Mouse (Mus musculus) intestine, embryonic 15.5 days (tissue): ENCODE results near the gene Hadh. TPM values are rescaled to one million over a fixed set of nuclear protein-coding genes. Genes with fewer than 3 reads are reported as not detected.

ENCODE experiments used
- ATAC-seq: fragments of 200-750 bp; cut with Nextera tagmentation; 2 replicates; pipeline ENCODE4 v1.8.0; 2017; ENCODE audit warnings: moderate TSS enrichment, moderate library complexity
- H3K27ac ChIP-seq: fragments of 300-500 bp; sonication (generic); 2 replicates; pipeline ENCODE4 v1.5.1; 2015; ENCODE audit warnings: mild to moderate bottlenecking, inconsistent platforms
- H3K27me3 ChIP-seq: fragments of 300-500 bp; sonication (generic); replicated peaks from 2 replicates; pipeline ENCODE4 v1.6.1; 2015; ENCODE audit warnings: inconsistent platforms
- H3K36me3 ChIP-seq: fragments of 300-500 bp; sonication (generic); 2 replicates; pipeline ENCODE4 v1.6.1; 2015; ENCODE audit warnings: inconsistent platforms
- H3K4me1 ChIP-seq: fragments of 300-500 bp; sonication (generic); replicated peaks from 2 replicates; pipeline ENCODE4 v1.6.1; 2015; ENCODE audit warnings: inconsistent platforms
- H3K4me2 ChIP-seq: fragments of 300-500 bp; sonication (generic); replicated peaks from 2 replicates; pipeline ENCODE4 v1.6.1; 2015; ENCODE audit warnings: mild to moderate bottlenecking, inconsistent platforms
- H3K4me3 ChIP-seq: fragments of 300-500 bp; sonication (generic); replicated peaks from 2 replicates; pipeline ENCODE4 v1.5.1; 2015; ENCODE audit warnings: inconsistent platforms
- H3K9ac ChIP-seq: fragments of 300-500 bp; sonication (generic); 2 replicates; pipeline ENCODE4 v1.6.1; 2015; ENCODE audit warnings: inconsistent platforms
- H3K9me3 ChIP-seq: fragments of 300-500 bp; sonication (generic); 2 replicates; pipeline ENCODE4 v1.6.1; 2016; ENCODE audit warnings: inconsistent platforms
- WGBS: fragments of 180-500 bp; shearing (Covaris S2); methylation state at CpG from one replicate; pipeline ENCODE4 v1.1.7; 2015; 5-methylcytosine and 5-hydroxymethylcytosine counted together
- polyA plus RNA-seq: library from polyadenylated mRNA; unstranded; fragments of >200 nt; fragmentation: Nextera tagmentation; extraction: Ambion mirVana; gene quantifications from 2 replicates; pipeline ENCODE4 v1.2.1, GENCODE M21; 2015

Gene Hadh
- polyA plus RNA-seq, 1 experiment from 2014 or later, result 265 TPM

DNA sequence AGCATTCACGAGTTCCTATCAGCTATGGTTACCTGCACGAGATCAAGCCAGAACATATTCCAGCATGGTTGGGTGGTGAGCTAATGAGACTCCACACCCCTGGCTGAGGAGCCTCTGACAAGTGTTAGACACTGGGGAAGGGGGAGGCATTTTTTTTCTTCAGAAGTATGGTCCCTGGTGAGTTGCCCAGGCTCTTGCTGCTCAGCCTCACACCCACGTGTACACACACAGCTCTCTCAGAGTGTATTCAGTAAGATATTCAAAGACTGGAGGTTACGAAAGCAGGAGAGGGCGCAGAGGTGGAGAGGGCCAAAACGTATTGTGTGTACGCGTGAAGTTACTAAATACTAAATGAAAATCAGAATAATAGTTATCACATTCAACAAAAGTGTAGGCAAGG is 6.4 kb downstream of the Hadh start:
- Histone ChIP-seq H3K9ac (no peak overlapping the region), H3K27ac (no peak overlapping the region), H3K27me3 (no peaks in the 10 kb centered on the region), H3K9me3 (no peaks in the 10 kb centered on the region), H3K4me1 (peaks cover 14% of the 10 kb centered on the region), H3K4me3 (no peak overlapping the region), H3K4me2 (no peak overlapping the region), H3K36me3 (0 out of 2 replicates have a peak, but pooled peaks cover 8% of the 10 kb centered on the region)
- ATAC-seq, result no peak
- WGBS, result 84% methylated on average over 8 of the region's 8 CpGs

DNA sequence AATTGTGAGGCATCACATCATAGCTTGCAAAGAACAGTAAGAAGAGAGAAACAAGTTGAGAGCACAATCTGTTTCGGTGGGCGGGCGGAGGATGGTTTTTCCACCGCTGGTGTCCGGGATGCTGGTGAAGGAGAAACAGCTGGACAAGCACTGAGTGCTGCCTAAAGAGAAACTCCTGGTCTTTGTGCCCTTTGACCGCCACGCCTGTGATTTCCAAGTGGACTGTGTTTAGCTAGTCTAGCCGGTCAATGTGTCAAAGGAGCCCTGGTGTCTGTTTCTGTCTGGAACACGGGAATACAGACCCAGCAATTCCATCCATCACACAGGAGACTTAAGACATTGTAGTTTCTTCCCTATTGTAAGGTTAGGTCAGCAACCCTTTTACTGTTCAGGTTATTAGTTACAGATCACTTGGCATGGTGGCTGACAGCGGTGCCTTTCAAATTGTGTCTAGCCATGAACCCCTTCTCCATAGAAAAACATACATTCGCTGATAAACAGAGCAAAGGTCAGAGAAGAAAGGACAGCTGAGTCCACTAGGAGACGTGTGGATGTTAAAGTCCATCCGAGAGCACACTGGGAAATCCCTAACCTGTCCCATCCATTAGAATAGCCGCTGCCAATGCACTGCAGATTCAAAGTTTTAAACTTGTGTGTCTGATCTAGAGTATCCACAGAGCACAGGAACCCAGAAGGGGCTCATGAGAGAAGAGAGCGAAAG is 8.0 kb downstream of the Hadh start:
- H3K4me2 ChIP-seq, result no peak overlapping the region; the same call in 1 of the 2 replicates
- 64% methylated on average over 15 of the region's 15 CpGs for WGBS
- no peaks in the 10 kb centered on the region for H3K9me3 ChIP-seq
- H3K9ac ChIP-seq, result no peak overlapping the region
- H3K36me3 ChIP-seq, result 0 out of 2 replicates have a peak, but pooled peaks cover 8% of the 10 kb centered on the region
- H3K27ac ChIP-seq, result no peak overlapping the region
- H3K4me3 ChIP-seq, result no peak overlapping the region
- H3K27me3 ChIP-seq, result no peaks in the 10 kb centered on the region
- peak; percentile 46; the same call in 1 of the 2 replicates for ATAC-seq
- 0 out of 2 replicates have a peak, but pooled peaks cover 7% of the 10 kb centered on the region for H3K4me1 ChIP-seq

DNA sequence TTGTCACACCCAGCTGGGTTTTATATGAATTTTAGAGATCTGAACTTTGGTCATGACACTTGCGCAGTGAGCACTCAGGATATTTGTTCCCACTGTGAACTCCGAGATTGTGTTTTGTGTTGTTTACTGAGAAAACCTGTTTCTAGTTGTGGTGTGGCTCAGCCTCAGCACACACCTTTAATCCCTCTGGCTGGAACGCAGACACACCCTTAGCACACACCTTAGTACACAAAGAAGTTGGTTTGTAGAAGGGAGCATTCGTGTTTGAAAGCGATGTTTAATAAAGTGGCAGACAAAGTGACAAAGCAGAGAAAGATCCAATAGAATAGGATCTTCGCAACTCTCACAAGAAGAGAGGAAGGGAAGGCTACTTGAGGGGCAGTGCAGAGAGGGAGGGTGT is 11.5 kb downstream of the Hadh start:
- no peak overlapping the region for H3K4me2 ChIP-seq
- no peak overlapping the region for H3K9ac ChIP-seq
- H3K9me3 ChIP-seq, result no peaks in the 10 kb centered on the region
- H3K36me3 ChIP-seq, result peaks cover 8% of the 10 kb centered on the region; the same call in 1 of the 2 replicates
- 0 out of 2 replicates have a peak, but pooled peaks cover 7% of the 10 kb centered on the region for H3K4me1 ChIP-seq
- no peak overlapping the region for H3K4me3 ChIP-seq
- no peak for ATAC-seq
- no peak overlapping the region for H3K27ac ChIP-seq
- no peaks in the 10 kb centered on the region for H3K27me3 ChIP-seq
- 90% methylated on average over 6 of the region's 6 CpGs for WGBS

GRCm38 (mm10) chr3:131259392-131259965 is 12.4 kb downstream of the Hadh start:
- Histone ChIP-seq H3K27ac (no peak overlapping the region), H3K4me1 (0 out of 2 replicates have a peak, but pooled peaks cover 7% of the 10 kb centered on the region), H3K4me2 (no peak overlapping the region), H3K36me3 (peaks cover 8% of the 10 kb centered on the region; the same call in 1 of the 2 replicates), H3K9ac (no peak overlapping the region), H3K4me3 (no peak overlapping the region), H3K9me3 (no peaks in the 10 kb centered on the region), H3K27me3 (no peaks in the 10 kb centered on the region)
- no peak for ATAC-seq
- 86% methylated on average over 9 of the region's 9 CpGs for WGBS

DNA sequence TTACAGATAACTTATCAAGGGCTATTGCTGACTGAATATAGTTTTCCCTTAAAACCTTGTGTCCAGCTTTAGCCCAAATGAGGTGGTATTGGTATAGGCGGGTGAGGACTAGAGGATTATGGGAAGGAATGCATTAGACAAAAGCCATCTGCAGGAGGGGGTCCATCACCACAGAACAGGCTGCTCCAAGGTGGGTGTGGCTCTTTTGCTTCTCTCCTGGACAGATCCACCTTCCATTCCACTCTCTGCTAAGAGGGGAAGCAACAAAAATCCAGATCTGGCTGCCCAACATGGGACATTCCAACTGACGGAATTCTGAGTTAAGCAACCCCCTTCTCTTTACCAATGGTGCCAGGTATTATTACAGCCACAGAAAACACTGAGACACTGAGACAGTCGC is 13.0 kb downstream of the Hadh start:
- no peak overlapping the region for H3K4me2 ChIP-seq
- 0 out of 2 replicates have a peak, but pooled peaks cover 2% of the 10 kb centered on the region for H3K4me1 ChIP-seq
- no peak for ATAC-seq
- no peaks in the 10 kb centered on the region for H3K9me3 ChIP-seq
- H3K27ac ChIP-seq, result no peak overlapping the region
- no peak overlapping the region for H3K4me3 ChIP-seq
- peaks cover 11% of the 10 kb centered on the region; the same call in 1 of the 2 replicates for H3K36me3 ChIP-seq
- 93% methylated on average over 3 of the region's 3 CpGs for WGBS
- no peak overlapping the region for H3K9ac ChIP-seq
- H3K27me3 ChIP-seq, result no peaks in the 10 kb centered on the region

DNA sequence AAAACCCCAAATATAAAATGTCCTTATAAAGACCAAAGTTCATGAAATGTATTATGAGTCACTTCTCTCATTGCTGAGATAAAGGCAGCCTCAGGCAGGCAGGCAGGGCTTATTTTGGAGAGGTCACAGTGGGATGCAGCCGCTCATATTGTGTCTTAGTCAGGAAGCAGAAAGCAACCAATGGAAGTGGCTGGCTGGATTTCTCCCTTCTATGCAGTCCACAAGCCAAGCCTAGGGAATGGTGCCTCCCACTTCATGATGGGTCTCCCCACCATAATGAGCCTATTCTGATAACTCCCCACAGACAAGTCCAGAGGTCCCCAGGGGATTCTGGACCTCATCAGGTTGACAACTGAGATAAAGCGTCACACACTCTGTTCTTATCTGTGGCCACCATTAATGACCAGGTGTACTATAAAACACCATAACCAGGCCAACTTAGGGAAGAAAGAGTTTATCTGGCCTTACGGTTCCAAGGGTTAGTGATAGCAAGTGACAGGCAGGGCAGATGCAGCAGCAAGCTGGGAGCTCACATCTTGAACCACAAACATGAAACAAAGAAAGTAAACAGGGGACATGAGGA is 16.4 kb downstream of the Hadh start:
- Histone ChIP-seq H3K36me3 (peaks cover 8% of the 10 kb centered on the region; the same call in 1 of the 2 replicates), H3K4me3 (no peak overlapping the region), H3K27ac (no peak overlapping the region), H3K4me1 (0 out of 2 replicates have a peak, but pooled peaks cover under 1% of the 10 kb centered on the region), H3K27me3 (no peaks in the 10 kb centered on the region), H3K9ac (no peak overlapping the region), H3K9me3 (no peaks in the 10 kb centered on the region), H3K4me2 (no peak overlapping the region)
- WGBS, result 83% methylated on average over 3 of the region's 3 CpGs
- ATAC-seq, result peak; percentile 65

DNA sequence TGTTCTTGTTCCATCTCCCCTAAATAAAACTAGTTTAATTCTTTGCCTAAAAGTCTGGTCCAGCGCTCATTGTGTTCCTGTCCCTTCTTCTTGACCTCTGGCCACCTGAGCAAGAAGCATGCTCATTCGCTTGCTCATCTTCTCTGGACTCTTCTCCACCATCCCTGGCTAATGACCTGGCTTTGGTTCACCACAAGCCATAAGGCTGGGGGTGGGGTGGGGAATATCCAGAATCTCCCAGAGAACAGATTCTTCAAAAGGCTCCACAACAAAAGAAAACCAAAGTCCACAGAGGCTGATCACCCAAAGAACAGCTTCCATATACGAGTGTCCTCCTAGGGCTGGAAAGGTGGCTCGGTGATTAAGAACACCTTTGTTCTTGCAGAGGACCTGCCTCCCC is 16.9 kb downstream of the Hadh start:
- Histone ChIP-seq H3K27ac (no peak overlapping the region), H3K4me2 (no peak overlapping the region), H3K9me3 (no peaks in the 10 kb centered on the region), H3K36me3 (peaks cover 8% of the 10 kb centered on the region; the same call in 1 of the 2 replicates), H3K9ac (no peak overlapping the region), H3K27me3 (no peaks in the 10 kb centered on the region), H3K4me3 (no peak overlapping the region), H3K4me1 (0 out of 2 replicates have a peak, but pooled peaks cover 2% of the 10 kb centered on the region)
- ATAC-seq, result no peak
- 92% methylated on average over 4 of the region's 4 CpGs for WGBS

DNA sequence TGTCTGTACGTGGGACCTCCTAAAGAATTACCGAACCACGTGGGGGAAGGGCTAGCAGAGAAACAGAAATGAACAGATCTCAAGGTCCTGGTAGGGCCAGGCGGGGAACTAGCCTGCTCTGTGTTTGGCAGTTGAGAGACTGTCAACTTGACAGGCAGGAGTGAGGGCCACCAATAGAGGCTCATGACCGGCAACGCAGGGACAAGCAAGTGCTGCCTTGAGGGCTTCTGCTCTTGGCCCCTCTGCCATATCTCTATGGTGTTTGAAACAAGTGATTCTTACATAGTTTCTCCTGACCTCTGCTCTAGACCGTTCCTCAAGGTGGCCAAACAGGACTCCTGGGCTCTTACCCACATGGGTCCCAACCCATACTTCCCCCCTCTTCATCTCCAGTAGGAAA is 20.3 kb downstream of the Hadh start:
- H3K4me2 ChIP-seq, result no peak overlapping the region

GRCm38 (mm10) chr3:131250978-131251377 is 20.9 kb downstream of the Hadh start:
- Histone ChIP-seq H3K27me3 (no peaks in the 10 kb centered on the region), H3K4me2 (no peak overlapping the region), H3K27ac (peak overlapping the region; percentile 15; the same call in 1 of the 2 replicates), H3K4me3 (no peak overlapping the region), H3K36me3 (0 out of 2 replicates have a peak, but pooled peaks cover 12% of the 10 kb centered on the region), H3K4me1 (0 out of 2 replicates have a peak, but pooled peaks cover 2% of the 10 kb centered on the region), H3K9me3 (no peaks in the 10 kb centered on the region), H3K9ac (no peak overlapping the region)
- WGBS, result 84% methylated on average over 13 of the region's 13 CpGs
- ATAC-seq, result no peak

More for the DNA sequence above, 20.3 kb downstream of the Hadh start:
- 0 out of 2 replicates have a peak, but pooled peaks cover 2% of the 10 kb centered on the region for H3K4me1 ChIP-seq
- 0 out of 2 replicates have a peak, but pooled peaks cover 7% of the 10 kb centered on the region for H3K36me3 ChIP-seq
- no peak overlapping the region for H3K27ac ChIP-seq
- H3K4me3 ChIP-seq, result no peak overlapping the region
- H3K9ac ChIP-seq, result no peak overlapping the region
- H3K27me3 ChIP-seq, result no peaks in the 10 kb centered on the region
- no peak for ATAC-seq
- no peaks in the 10 kb centered on the region for H3K9me3 ChIP-seq
- WGBS, result 85% methylated on average over 7 of the region's 7 CpGs

DNA sequence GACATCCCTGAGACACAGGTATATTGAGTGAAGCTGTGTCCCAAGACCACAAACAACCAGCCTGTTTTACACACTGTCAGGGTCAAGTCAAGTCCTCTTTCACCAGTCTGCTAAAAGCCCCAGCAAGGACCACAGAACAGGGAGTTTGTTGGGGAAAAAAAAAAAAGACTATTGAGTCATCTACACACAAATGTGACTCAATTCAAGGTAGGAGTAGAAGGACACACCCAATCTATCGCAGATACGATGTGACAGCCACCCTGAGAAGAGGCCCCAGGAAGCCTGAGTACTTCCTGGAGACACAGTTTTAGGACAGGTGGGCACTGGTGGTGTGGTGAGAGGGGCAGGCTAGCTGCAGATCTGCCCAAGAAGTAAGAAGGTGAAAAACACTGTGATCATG is 21.6 kb downstream of the Hadh start:
- 0 out of 2 replicates have a peak, but pooled peaks cover 12% of the 10 kb centered on the region for H3K36me3 ChIP-seq
- WGBS, result 58% methylated on average over 2 of the region's 2 CpGs

DNA sequence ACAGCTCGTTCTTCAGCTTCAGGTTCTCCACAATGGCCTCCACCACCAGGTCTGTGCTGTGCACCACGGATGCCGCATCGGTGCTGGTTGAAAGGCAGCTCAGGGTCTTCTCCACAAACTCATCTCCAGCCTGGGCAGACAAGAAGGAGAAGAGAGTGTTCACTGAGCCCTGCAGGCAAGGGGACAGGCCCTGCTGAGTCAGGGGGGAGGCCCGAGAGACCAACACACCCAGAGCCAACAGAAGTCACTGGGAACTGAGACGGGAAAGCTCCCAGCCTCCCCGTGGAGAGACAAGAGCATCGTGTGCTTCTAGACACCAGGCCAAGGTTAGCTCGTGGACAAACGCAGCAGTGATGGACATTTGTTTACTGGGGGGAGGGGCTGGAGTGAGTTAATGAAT is 23.5 kb downstream of the Hadh start:
- Histone ChIP-seq H3K27me3 (no peaks in the 10 kb centered on the region), H3K4me2 (no peak overlapping the region), H3K36me3 (peaks cover 8% of the 10 kb centered on the region; the same call in 1 of the 2 replicates), H3K9me3 (no peaks in the 10 kb centered on the region), H3K4me1 (0 out of 2 replicates have a peak, but pooled peaks cover 2% of the 10 kb centered on the region), H3K27ac (no peak overlapping the region), H3K4me3 (no peak overlapping the region), H3K9ac (no peak overlapping the region)
- ATAC-seq, result no peak
- WGBS, result 77% methylated on average over 10 of the region's 10 CpGs

More for the DNA sequence above, 21.6 kb downstream of the Hadh start:
- no peak overlapping the region for H3K4me2 ChIP-seq
- 0 out of 2 replicates have a peak, but pooled peaks cover 2% of the 10 kb centered on the region for H3K4me1 ChIP-seq
- H3K27me3 ChIP-seq, result no peaks in the 10 kb centered on the region
- no peak overlapping the region for H3K9ac ChIP-seq
- peak overlapping the region; percentile 15; the same call in 1 of the 2 replicates for H3K27ac ChIP-seq
- no peak overlapping the region for H3K4me3 ChIP-seq
- no peaks in the 10 kb centered on the region for H3K9me3 ChIP-seq
- ATAC-seq, result no peak

GRCm38 (mm10) chr3:131247851-131248250 is 24.1 kb downstream of the Hadh start:
- H3K9ac ChIP-seq, result no peak overlapping the region

More at GRCm38 (mm10) chr3:131247851-131248250, 24.1 kb downstream of the Hadh start:
- no peak for ATAC-seq
- Histone ChIP-seq H3K4me3 (no peak overlapping the region), H3K4me1 (0 out of 2 replicates have a peak, but pooled peaks cover 2% of the 10 kb centered on the region), H3K36me3 (peaks cover 8% of the 10 kb centered on the region), H3K27me3 (no peaks in the 10 kb centered on the region), H3K4me2 (no peak overlapping the region), H3K27ac (no peak overlapping the region), H3K9me3 (no peaks in the 10 kb centered on the region)
- 80% methylated on average over 5 of the region's 5 CpGs for WGBS
